Mouse (Mus musculus) intestine, embryonic 14.5 days (tissue): ENCODE data around the gene Dnah3. TPM values are rescaled to one million over a fixed set of nuclear protein-coding genes. Genes with fewer than 3 reads are reported as not detected.

Experiments
- ATAC-seq: fragments of 200-750 bp; cut with Nextera tagmentation; replicated peaks from 2 replicates; pipeline ENCODE4 v1.8.0; 2017; ENCODE audit warnings: low read depth, moderate number of reproducible peaks, moderate TSS enrichment, moderate library complexity; ENCODE audit not compliant: low FRiP score, low TSS enrichment
- DNase-seq: peaks from one replicate; pipeline ENCODE4 v3.0.0-alpha.2; 2018; ENCODE audit warnings: low spot score
- H3K27ac ChIP-seq: fragments of 300-500 bp; sonication (generic); 2 replicates; pipeline ENCODE4 v1.5.1; 2014; ENCODE audit warnings: low read depth, mild to moderate bottlenecking, control low read depth
- H3K27me3 ChIP-seq: fragments of 300-500 bp; sonication (generic); replicated peaks from 2 replicates; pipeline ENCODE4 v1.6.1; 2014; ENCODE audit warnings: low read length, control low read depth; ENCODE audit not compliant: control insufficient read depth, insufficient read depth
- H3K36me3 ChIP-seq: fragments of 300-500 bp; sonication (generic); 2 replicates; pipeline ENCODE4 v1.6.1; 2014; ENCODE audit warnings: low read length, control low read depth; ENCODE audit not compliant: control insufficient read depth, insufficient read depth
- H3K4me1 ChIP-seq: fragments of 300-500 bp; sonication (generic); replicated peaks from 2 replicates; pipeline ENCODE4 v1.6.1; 2014; ENCODE audit warnings: low read length, control low read depth, mixed read lengths; ENCODE audit not compliant: control insufficient read depth, insufficient read depth
- H3K4me2 ChIP-seq: fragments of 300-500 bp; sonication (generic); 2 replicates; pipeline ENCODE4 v1.6.1; 2014; ENCODE audit warnings: low read length
- H3K4me3 ChIP-seq: fragments of 300-500 bp; sonication (generic); 2 replicates; pipeline ENCODE4 v1.5.1; 2014; ENCODE audit warnings: low read depth, low read length, control low read depth, mixed read lengths
- H3K9ac ChIP-seq: fragments of 300-500 bp; sonication (generic); 2 replicates; pipeline ENCODE4 v1.6.1; 2014; ENCODE audit warnings: mild to moderate bottlenecking, low read length
- H3K9me3 ChIP-seq: fragments of 300-500 bp; sonication (generic); 2 replicates; pipeline ENCODE4 v1.6.1; 2016; ENCODE audit warnings: low read length, control low read depth; ENCODE audit not compliant: control insufficient read depth
- WGBS: fragments of 180-500 bp; shearing (Covaris S2); extraction: QIAGEN DNeasy Blood & Tissue Kit; methylation state at CpG from one replicate; pipeline ENCODE4 v1.1.7; 2014; 5-methylcytosine and 5-hydroxymethylcytosine counted together
- polyA plus RNA-seq: library from polyadenylated mRNA; unstranded; fragments of >200 nt; fragmentation: Nextera tagmentation; extraction: Ambion mirVana; gene quantifications from 2 replicates; pipeline ENCODE4 v1.2.1, GENCODE M21; 2014

The Dnah3 gene
- polyA plus RNA-seq, 1 experiment from 2014 or later, result not detected

- DNase-seq (no peak), ATAC-seq (no peak)
- H3K4me1 ChIP-seq, result no peaks in the 10 kb centered on the region
- H3K36me3 ChIP-seq, result no peaks in the 10 kb centered on the region
- no peak overlapping the region for H3K9ac ChIP-seq
- no peak overlapping the region for H3K4me3 ChIP-seq
- H3K9me3 ChIP-seq, result no peaks in the 10 kb centered on the region
- no peak overlapping the region for H3K27ac ChIP-seq
- 71% methylated on average over 4 of the region's 4 CpGs for WGBS
- no peak overlapping the region for H3K4me2 ChIP-seq
- no peaks in the 10 kb centered on the region for H3K27me3 ChIP-seq
Observed at GRCm38 (mm10) chr7:119959091-119959490, 136.0 kb downstream of the Dnah3 start.

GRCm38 (mm10) chr7:119957421-119957820 is 137.7 kb downstream of the Dnah3 start:
- H3K4me2 ChIP-seq, result no peak overlapping the region
- no peaks in the 10 kb centered on the region for H3K27me3 ChIP-seq
- no peaks in the 10 kb centered on the region for H3K9me3 ChIP-seq
- H3K4me3 ChIP-seq, result no peak overlapping the region
- ATAC-seq (no peak), DNase-seq (no peak)
- H3K4me1 ChIP-seq, result no peaks in the 10 kb centered on the region
- H3K9ac ChIP-seq, result no peak overlapping the region
- H3K36me3 ChIP-seq, result no peaks in the 10 kb centered on the region
- no peak overlapping the region for H3K27ac ChIP-seq

GRCm38 (mm10) chr7:119954047-119954446 is 141.0 kb downstream of the Dnah3 start:
- ATAC-seq, result no peak
- no peak overlapping the region for H3K4me3 ChIP-seq
- 82% methylated on average over 1 of the region's 1 CpGs for WGBS

DNA sequence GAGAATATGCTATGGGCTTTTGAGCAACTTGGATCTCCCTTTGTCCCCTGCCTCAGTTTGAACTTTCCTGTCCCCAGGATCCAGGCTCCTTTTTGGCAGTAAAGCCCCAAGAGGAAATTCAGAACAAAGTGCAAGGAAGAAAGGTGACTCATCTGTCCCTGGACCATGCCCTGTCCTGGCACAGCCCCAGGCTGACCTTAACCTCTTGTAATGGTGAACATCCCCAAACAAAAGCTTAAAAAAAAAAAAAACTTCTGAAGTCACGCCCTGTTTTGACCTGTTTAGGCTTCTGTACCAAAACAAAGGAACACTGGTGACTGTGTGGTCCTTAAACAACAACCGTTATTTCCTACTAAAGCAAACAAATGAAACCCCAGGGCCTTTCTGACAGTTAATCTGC is 153.5 kb downstream of the Dnah3 start:
- Histone ChIP-seq H3K4me1 (no peaks in the 10 kb centered on the region), H3K4me2 (no peak overlapping the region), H3K36me3 (no peaks in the 10 kb centered on the region), H3K4me3 (no peak overlapping the region), H3K9ac (no peak overlapping the region), H3K27ac (no peak overlapping the region), H3K27me3 (no peaks in the 10 kb centered on the region), H3K9me3 (no peaks in the 10 kb centered on the region)
- 50% methylated on average over 2 of the region's 2 CpGs for WGBS
- ATAC-seq, result no peak
- DNase-seq, result no peak

More at GRCm38 (mm10) chr7:119954047-119954446, 141.0 kb downstream of the Dnah3 start:
- no peaks in the 10 kb centered on the region for H3K4me1 ChIP-seq
- no peaks in the 10 kb centered on the region for H3K27me3 ChIP-seq
- no peak overlapping the region for H3K9ac ChIP-seq
- no peak for DNase-seq
- no peaks in the 10 kb centered on the region for H3K9me3 ChIP-seq
- no peak overlapping the region for H3K27ac ChIP-seq
- no peaks in the 10 kb centered on the region for H3K36me3 ChIP-seq
- H3K4me2 ChIP-seq, result no peak overlapping the region

DNA sequence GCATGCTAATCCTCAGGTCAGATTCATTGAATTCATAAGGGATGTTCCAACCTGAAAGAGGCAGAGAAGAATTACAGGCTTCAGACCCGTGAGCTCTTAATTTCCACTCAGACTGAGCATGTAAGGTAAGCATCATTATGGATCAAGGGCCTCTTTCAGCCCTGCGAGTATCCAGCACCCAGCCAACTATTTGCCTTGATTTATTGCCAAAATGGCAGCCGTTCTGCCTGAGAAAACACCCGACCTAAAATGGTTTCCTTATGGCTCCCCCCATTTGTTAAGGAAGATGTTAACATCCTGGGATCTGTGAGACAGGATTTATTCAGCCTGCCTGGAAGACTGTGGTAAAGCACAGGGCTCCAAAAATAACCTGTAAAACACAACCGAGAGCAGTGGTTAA is 158.0 kb downstream of the Dnah3 start:
- Histone ChIP-seq H3K9me3 (no peaks in the 10 kb centered on the region), H3K27ac (no peak overlapping the region), H3K27me3 (no peaks in the 10 kb centered on the region), H3K4me1 (no peaks in the 10 kb centered on the region), H3K9ac (no peak overlapping the region), H3K36me3 (no peaks in the 10 kb centered on the region), H3K4me3 (no peak overlapping the region), H3K4me2 (no peak overlapping the region)
- WGBS, result 57% methylated on average over 5 of the region's 5 CpGs
- no peak for ATAC-seq
- no peak for DNase-seq

- ATAC-seq, result no peak
Observed at GRCm38 (mm10) chr7:119936321-119936720, 158.8 kb downstream of the Dnah3 start.

DNA sequence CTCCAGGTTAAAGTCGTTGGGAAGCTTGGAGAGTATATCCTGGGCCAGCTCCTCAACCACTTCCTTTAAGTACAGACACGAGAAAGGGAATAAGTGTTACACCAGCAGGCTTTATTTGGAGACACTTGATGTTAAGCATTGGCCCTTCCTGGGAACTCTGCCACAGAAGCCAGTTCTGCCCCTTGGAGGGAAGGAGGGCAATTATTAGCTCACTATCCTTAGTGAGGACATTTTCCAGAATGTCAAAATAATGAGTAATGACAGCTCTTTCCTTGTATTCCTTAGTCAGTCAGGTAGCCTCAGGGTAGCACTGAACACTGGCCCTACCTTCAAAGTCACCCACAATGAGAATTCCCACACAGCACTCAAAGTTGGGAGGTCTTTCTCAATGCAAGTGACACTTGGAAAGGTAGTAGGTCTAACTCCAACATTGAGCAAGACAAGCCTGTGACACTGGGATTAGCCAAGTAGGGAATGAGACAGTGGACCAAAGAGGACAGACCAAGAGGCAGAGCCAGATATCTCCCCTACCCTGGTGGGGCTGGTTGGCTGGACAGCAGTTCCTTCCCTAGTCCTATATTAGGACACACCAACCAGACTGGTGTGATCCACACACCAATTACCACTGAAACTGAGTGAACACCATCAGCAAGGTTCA is 166.2 kb downstream of the Dnah3 start:
- WGBS, result 55% methylated on average over 2 of the region's 2 CpGs

More at GRCm38 (mm10) chr7:119936321-119936720, 158.8 kb downstream of the Dnah3 start:
- Histone ChIP-seq H3K4me3 (no peak overlapping the region), H3K27ac (no peak overlapping the region), H3K27me3 (no peaks in the 10 kb centered on the region), H3K9ac (no peak overlapping the region), H3K4me1 (no peaks in the 10 kb centered on the region), H3K9me3 (no peaks in the 10 kb centered on the region), H3K4me2 (no peak overlapping the region), H3K36me3 (no peaks in the 10 kb centered on the region)
- no peak for DNase-seq

DNA sequence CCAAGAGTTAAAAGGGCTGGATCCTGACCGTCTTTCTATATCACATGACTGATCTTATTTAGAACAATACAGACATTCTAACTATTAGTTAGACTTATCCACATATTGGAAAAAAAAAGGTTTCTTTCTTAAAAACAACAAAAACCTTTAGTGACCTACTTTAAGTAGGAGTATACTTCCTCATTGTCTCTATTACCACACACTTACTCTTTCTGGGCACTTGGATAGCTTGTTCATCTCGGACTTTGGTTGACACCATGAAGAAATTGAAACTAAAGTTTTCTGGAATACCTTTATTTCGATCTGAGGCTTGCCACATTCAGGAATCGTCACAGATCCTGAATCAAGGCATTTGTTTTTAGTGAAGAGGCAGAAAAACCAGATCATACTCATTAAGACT is 174.0 kb downstream of the Dnah3 start:
- WGBS, result 77% methylated on average over 4 of the region's 4 CpGs
- no peak for ATAC-seq
- Histone ChIP-seq H3K9me3 (no peaks in the 10 kb centered on the region), H3K9ac (no peak overlapping the region), H3K27me3 (no peaks in the 10 kb centered on the region), H3K36me3 (no peaks in the 10 kb centered on the region), H3K4me2 (no peak overlapping the region), H3K4me3 (no peak overlapping the region), H3K27ac (no peak overlapping the region), H3K4me1 (no peaks in the 10 kb centered on the region)
- no peak for DNase-seq

More for the DNA sequence above, 166.2 kb downstream of the Dnah3 start:
- no peaks in the 10 kb centered on the region for H3K4me1 ChIP-seq
- H3K27me3 ChIP-seq, result no peaks in the 10 kb centered on the region
- H3K9me3 ChIP-seq, result no peaks in the 10 kb centered on the region
- no peak overlapping the region for H3K9ac ChIP-seq
- DNase-seq, result no peak
- H3K4me3 ChIP-seq, result no peak overlapping the region
- no peak overlapping the region for H3K27ac ChIP-seq
- no peak for ATAC-seq
- no peak overlapping the region for H3K4me2 ChIP-seq
- H3K36me3 ChIP-seq, result no peaks in the 10 kb centered on the region

- ATAC-seq (no peak), DNase-seq (no peak)
- WGBS, result 47% methylated on average over 2 of the region's 2 CpGs
Observed at GRCm38 (mm10) chr7:119920457-119920856, 174.6 kb downstream of the Dnah3 start.

More at GRCm38 (mm10) chr7:119920457-119920856, 174.6 kb downstream of the Dnah3 start:
- Histone ChIP-seq H3K4me1 (no peaks in the 10 kb centered on the region), H3K9me3 (no peaks in the 10 kb centered on the region), H3K9ac (no peak overlapping the region), H3K27me3 (no peaks in the 10 kb centered on the region), H3K4me3 (no peak overlapping the region), H3K36me3 (no peaks in the 10 kb centered on the region), H3K27ac (no peak overlapping the region), H3K4me2 (no peak overlapping the region)
